1 mouse cellular context compared by ENCODE assay signal in the genomic region with DNA sequence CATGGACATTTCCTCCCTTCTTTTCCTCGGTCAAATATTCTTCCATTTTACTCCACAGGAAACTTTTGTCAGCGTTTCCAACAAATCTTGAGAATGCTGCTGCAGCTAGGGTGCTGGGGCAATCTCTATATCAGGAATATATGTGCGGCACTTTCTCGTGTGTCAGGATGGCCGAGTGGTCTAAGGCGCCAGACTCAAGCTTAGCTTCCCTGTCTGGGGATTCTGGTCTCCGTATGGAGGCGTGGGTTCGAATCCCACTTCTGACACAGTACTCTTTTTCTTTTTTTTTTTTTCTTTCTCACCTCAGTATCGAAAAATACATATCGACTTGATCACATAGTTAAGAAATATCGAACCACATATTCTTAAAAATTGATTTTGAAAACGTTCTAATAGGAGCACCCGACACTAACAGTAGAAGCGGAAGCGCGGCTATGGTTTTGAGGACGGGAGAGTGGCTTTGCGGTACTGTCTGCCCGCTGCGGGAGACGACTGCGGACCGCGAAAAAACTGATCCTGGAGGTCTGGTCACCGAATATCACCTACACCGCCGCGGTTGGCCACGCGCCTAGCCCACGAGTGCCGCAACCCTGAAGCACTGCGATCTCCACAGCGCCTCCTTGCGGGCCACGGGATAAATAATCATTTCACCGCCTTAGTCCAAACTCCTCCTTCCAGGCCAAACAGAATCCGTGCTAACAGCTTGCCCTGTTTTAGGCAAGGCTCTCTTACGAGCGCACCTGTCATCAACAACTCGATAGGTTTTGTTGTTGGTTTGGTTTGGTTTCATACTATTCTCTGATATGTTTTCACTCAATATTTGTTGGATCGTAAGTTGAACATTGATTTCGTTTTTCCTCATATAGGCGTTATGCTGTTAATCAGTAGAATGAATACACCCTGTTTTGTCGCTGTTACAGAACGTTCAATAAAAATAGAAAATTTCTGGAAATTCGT.
TF ChIP-seq lines count a peak whose summit lies in the region.

No protein-coding gene starts in this region.

TF ChIP-seq in myocyte, 11 proteins besides CTCF, POLR2A, EP300 and RAD21 (continued from another document):
- no peak for TF ChIP-seq TCF3 (IDR thresholded peaks at IDR 0.05; ENCODE audit: insufficient read length, low read depth)
- no peak for TF ChIP-seq E2F4 (IDR thresholded peaks at IDR 0.05; ENCODE audit: insufficient read depth)
- no peak for TF ChIP-seq POLR2AphosphoS2 (IDR thresholded peaks at IDR 0.05; ENCODE audit: insufficient read length, low read depth)
- no peak for TF ChIP-seq MAX (IDR thresholded peaks at IDR 0.05; ENCODE audit: low read depth)
- no peak for TF ChIP-seq MYOD1 (IDR thresholded peaks at IDR 0.05; ENCODE audit: control insufficient read depth in 1 of 3, insufficient read length in 2 of 3, low read depth in 2 of 3)
